Mouse (Mus musculus) heart, postnatal 0 days (tissue): ENCODE measurements around the gene Capzb. TPM values are rescaled to one million over a fixed set of nuclear protein-coding genes. Genes with fewer than 3 reads are reported as not detected.

Experiments
- ATAC-seq: fragments of 200-750 bp; cut with Nextera tagmentation; 2 replicates; pipeline ENCODE4 v1.8.0; 2017; ENCODE audit warnings: low read depth, moderate number of reproducible peaks, moderate library complexity; ENCODE audit not compliant: insufficient read depth
- DNase-seq: peaks from one replicate; pipeline ENCODE4 v3.0.0-alpha.2; 2016; ENCODE audit warnings: low spot score
- H3K27ac ChIP-seq: fragments of 300-500 bp; sonication (generic); 2 replicates; pipeline ENCODE4 v1.5.1; 2014; ENCODE audit warnings: low read depth, mild to moderate bottlenecking
- H3K27me3 ChIP-seq: fragments of 300-500 bp; sonication (generic); 2 replicates; pipeline ENCODE4 v1.6.1; 2014; ENCODE audit warnings: low read length, mixed read lengths; ENCODE audit not compliant: control insufficient read depth, insufficient read depth
- H3K36me3 ChIP-seq: fragments of 300-500 bp; sonication (generic); replicated peaks from 2 replicates; pipeline ENCODE4 v1.6.1; 2014; ENCODE audit warnings: low read length, mixed read lengths; ENCODE audit not compliant: control insufficient read depth, insufficient read depth
- H3K4me1 ChIP-seq: fragments of 300-500 bp; sonication (generic); 2 replicates; pipeline ENCODE4 v1.6.1; 2014; ENCODE audit warnings: antibody characterized with exemption; ENCODE audit not compliant: control insufficient read depth, insufficient read depth
- H3K4me2 ChIP-seq: fragments of 300-500 bp; sonication (generic); 2 replicates; pipeline ENCODE4 v1.6.1; 2014; ENCODE audit warnings: low read depth, mild to moderate bottlenecking, low read length, moderate library complexity
- H3K4me3 ChIP-seq: fragments of 300-500 bp; sonication (generic); 2 replicates; pipeline ENCODE4 v1.5.1; 2014; ENCODE audit warnings: low read depth, low read length
- H3K9ac ChIP-seq: fragments of 300-500 bp; sonication (generic); replicated peaks from 2 replicates; pipeline ENCODE4 v1.6.1; 2014; ENCODE audit warnings: low read depth, low read length, mixed read lengths
- H3K9me3 ChIP-seq: fragments of 300-500 bp; sonication (generic); replicated peaks from 2 replicates; pipeline ENCODE4 v1.6.1; 2016; ENCODE audit warnings: low read length; ENCODE audit not compliant: control insufficient read depth
- CTCF ChIP-seq: IDR thresholded peaks from 2 replicates; pipeline ENCODE4 v1.5.1; 2016; ENCODE audit warnings: antibody characterized with exemption, control low read depth, low read depth
- EP300 ChIP-seq: IDR thresholded peaks from 2 replicates; pipeline ENCODE4 v1.6.1; 2016; ENCODE audit warnings: antibody characterized with exemption, low read depth
- WGBS: fragments of 180-500 bp; shearing (Covaris S2); extraction: QIAGEN DNeasy Blood & Tissue Kit; methylation state at CpG from one replicate; pipeline ENCODE4 v1.1.7; 2014; 5-methylcytosine and 5-hydroxymethylcytosine counted together
- polyA plus RNA-seq: library from polyadenylated mRNA; unstranded; fragments of >200 nt; fragmentation: Nextera tagmentation; extraction: Ambion mirVana; gene quantifications from 2 replicates; pipeline ENCODE4 v1.2.1, GENCODE M21; 2015
- total RNA-seq: library from RNA; depleted of rRNA; stranded (reverse); fragments of >200 nt; gene quantifications from 2 replicates; pipeline ENCODE4 v1.2.3, GENCODE M21; 2014; ENCODE audit warnings: low replicate concordance

Capzb gene
- total and polyA plus RNA-seq, 2 experiments from 2014 or later: 131 to 363 TPM

DNA sequence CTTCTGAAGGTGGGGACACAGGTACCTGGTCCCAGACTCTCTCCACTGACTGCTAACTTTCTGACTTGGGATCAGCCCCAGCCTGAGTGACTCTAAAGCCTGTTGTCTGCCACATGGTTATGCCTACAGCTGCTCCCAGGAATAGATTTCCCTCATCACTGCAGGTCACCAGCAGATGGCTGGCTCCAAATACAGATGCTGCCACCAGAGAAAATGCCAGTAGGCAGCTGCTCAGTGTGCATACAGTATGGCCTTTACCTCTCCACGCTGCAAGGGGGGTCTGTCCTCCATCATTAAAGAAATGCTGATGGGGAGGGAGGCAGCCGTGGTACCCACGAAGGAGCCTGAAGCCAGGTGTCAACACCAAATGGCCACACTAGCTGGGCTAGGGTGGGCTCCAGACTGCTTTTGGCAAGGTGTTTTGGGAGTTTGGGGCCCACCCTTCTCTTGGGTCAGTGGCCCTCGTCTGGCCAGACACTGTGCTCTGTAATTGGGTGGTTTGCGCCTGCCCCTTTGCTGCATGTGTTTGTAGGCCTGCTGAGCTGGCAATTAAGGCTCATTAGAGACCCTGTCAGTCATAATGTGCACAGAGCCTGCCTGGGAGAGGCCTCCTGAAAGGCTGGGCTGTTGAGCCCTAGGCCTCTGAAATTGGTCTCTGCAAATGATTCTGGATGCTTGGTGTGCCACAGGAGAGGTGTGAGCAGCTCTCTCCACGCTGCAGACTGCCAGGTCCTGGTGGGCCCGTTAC is 53.6 kb downstream of the Capzb start:
- Histone ChIP-seq H3K27me3 (no peaks in the 10 kb centered on the region), H3K4me2 (no peak overlapping the region), H3K9ac (no peak overlapping the region), H3K36me3 (peaks cover 7% of the 10 kb centered on the region), H3K27ac (no peak overlapping the region), H3K4me3 (no peak overlapping the region), H3K4me1 (peaks cover 49% of the 10 kb centered on the region), H3K9me3 (no peaks in the 10 kb centered on the region)
- no peak for TF ChIP-seq CTCF
- no peak for TF ChIP-seq EP300
- 71% methylated on average over 7 of the region's 7 CpGs for WGBS
- DNase-seq (no peak), ATAC-seq (no peak)

DNA sequence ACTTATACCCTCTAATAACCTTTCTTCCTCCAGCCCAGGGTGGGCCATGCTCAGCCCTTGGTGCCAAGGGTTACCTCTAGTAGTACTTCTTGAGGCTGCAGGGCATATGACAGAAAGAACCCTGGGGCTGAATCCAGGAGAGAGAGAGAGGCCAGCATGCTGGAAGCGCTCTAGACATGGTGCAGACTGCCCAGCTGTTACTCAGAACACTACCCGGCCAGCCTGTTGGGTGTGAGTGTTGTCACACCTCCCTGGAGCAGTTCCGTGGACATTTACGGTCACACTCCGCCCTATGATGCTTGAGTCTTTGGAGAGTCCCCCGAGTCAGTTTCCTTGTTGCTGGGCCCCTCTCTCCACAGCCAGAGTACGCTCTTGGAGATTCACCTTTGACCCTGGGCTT is 55.3 kb downstream of the Capzb start:
- no peak overlapping the region for H3K9ac ChIP-seq
- H3K27ac ChIP-seq: no peak overlapping the region
- H3K4me3 ChIP-seq: no peak overlapping the region
- DNase-seq: no peak
- no peaks in the 10 kb centered on the region for H3K9me3 ChIP-seq
- TF ChIP-seq CTCF: no peak
- no peak for TF ChIP-seq EP300
- H3K4me1 ChIP-seq: peaks cover 41% of the 10 kb centered on the region
- H3K27me3 ChIP-seq: no peaks in the 10 kb centered on the region
- WGBS: 67% methylated on average over 7 of the region's 7 CpGs
- H3K36me3 ChIP-seq: no peaks in the 10 kb centered on the region
- no peak for ATAC-seq
- no peak overlapping the region for H3K4me2 ChIP-seq

DNA sequence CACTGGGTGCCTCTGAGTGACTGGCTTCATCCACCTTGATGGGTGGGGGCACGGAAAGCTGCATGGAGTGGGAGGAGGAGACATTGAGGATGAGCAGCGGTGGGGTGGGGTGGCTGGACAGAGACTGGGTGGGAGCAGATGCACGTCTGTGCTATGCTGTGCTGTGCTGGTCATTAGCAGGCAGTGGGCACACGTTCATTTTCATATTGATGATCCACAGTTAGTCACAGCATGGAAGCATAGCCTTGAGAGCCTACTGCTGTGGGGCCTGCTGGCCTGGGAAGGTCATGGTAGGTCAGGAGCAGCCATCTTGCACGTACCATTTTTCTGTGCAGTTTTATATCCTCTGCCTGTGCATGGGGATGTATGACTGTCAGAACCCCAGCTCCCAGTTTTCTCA is 56.0 kb downstream of the Capzb start:
- ATAC-seq: no peak
- 81% methylated on average over 5 of the region's 5 CpGs for WGBS
- H3K27ac ChIP-seq: no peak overlapping the region
- H3K4me1 ChIP-seq: peaks cover 36% of the 10 kb centered on the region
- H3K36me3 ChIP-seq: no peaks in the 10 kb centered on the region
- no peak overlapping the region for H3K4me2 ChIP-seq
- H3K9ac ChIP-seq: no peak overlapping the region
- no peak overlapping the region for H3K4me3 ChIP-seq
- H3K9me3 ChIP-seq: no peaks in the 10 kb centered on the region
- H3K27me3 ChIP-seq: no peaks in the 10 kb centered on the region
- no peak for TF ChIP-seq CTCF
- no peak for TF ChIP-seq EP300
- DNase-seq: no peak

- Histone ChIP-seq H3K9me3 (no peaks in the 10 kb centered on the region), H3K4me3 (no peak overlapping the region), H3K4me1 (peaks cover 36% of the 10 kb centered on the region), H3K27me3 (no peaks in the 10 kb centered on the region), H3K9ac (0 out of 2 replicates have a peak overlapping the region, but pooled peaks have one; percentile 16), H3K36me3 (no peaks in the 10 kb centered on the region), H3K27ac (peak overlapping the region; percentile 13; the same call in 1 of the 2 replicates), H3K4me2 (no peak overlapping the region)
- 30% methylated on average over 5 of the region's 5 CpGs for WGBS
- ATAC-seq (no peak), DNase-seq (peak; percentile 17)
- TF ChIP-seq EP300 (no peak), CTCF (no peak)
These were observed 57.3 kb downstream of the Capzb start for GRCm38 (mm10) chr4:139250043-139250442.

GRCm38 (mm10) chr4:139250886-139251285 is 58.2 kb downstream of the Capzb start:
- TF ChIP-seq CTCF (no peak), EP300 (no peak)
- 19% methylated on average over 8 of the region's 8 CpGs for WGBS
- DNase-seq (no peak), ATAC-seq (no peak)
- Histone ChIP-seq H3K4me1 (peaks cover 38% of the 10 kb centered on the region), H3K4me3 (no peak overlapping the region), H3K36me3 (0 out of 2 replicates have a peak, but pooled peaks cover 3% of the 10 kb centered on the region), H3K9me3 (no peaks in the 10 kb centered on the region), H3K27me3 (no peaks in the 10 kb centered on the region), H3K9ac (no peak overlapping the region), H3K27ac (no peak overlapping the region), H3K4me2 (no peak overlapping the region)
